Mouse (Mus musculus) kidney, adult 2 months (tissue): ENCODE data around the gene Smad1.

Experiments used
- CTCF ChIP-seq: fragments of 200-500 bp; conservative IDR thresholded peaks from 2 replicates; pipeline ENCODE4 v1.5.1; 2011; ENCODE audit warnings: low read depth, mild to moderate bottlenecking, control low read depth, low read length, moderate library complexity, mixed read lengths; ENCODE audit not compliant: insufficient read depth, insufficient read length
- POLR2A ChIP-seq: fragments of 200-500 bp; IDR thresholded peaks from one replicate; pipeline ENCODE4 v1.6.1; 2011; ENCODE audit warnings: low read depth, low read length, control low read depth

DNA sequence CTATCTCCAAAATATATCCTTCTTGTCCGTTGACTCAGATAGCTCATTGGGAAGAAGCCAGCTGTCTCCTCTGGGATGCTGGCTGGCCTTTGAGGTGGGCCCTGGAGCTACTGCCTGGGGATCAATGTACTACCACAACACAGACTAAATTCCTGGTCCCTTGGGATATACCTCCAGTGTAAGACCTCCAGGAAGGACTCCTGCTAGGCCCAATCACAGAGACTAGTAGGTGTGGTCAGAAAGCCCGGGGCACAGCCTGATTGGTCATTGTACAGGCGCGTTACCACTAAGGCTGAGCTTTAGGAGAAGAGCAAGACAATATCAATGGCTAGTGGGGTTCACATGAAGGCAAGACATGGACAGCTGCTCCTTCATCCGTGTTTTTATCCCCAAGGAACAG lies 93.4 kb downstream of the Smad1 start:
- TF ChIP-seq POLR2A (no peak), CTCF (no peak)
